Mouse (Mus musculus) embryonic fibroblast, embryonic 13.5 days (primary cell): ENCODE data around the gene Tas2r124.

Experiments
- CTCF ChIP-seq: IDR thresholded peaks from 2 replicates; pipeline ENCODE4 v1.5.1; 2011; ENCODE audit warnings: mild to moderate bottlenecking, control low read depth, low read length, moderate library complexity, borderline replicate concordance; ENCODE audit not compliant: insufficient read depth
- POLR2A ChIP-seq: IDR thresholded peaks from 2 replicates; pipeline ENCODE4 v1.6.1; 2011; ENCODE audit warnings: low read depth, mild to moderate bottlenecking, control low read depth, low read length, moderate library complexity

DNA sequence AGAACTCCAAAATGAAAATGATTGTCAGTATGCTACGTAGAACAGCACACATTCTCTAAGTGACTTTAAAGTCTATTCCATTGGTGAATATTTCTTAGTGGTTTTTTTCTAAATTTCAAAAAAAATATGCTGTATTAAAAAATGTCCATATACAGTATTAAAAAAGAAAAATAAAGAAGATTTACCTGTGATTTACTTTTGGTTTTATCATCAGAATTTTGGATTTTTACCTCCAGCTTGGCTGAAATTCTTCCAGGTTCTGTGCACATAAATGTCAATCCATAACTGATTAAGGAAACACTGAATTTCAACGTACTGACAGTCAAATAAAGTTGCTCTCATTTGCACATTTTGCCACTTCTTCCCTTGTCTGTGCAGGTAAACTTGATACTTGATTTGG, 16.6 kb upstream of the Tas2r124 start, which contains the start of gene Tas2r115:
- no peak for TF ChIP-seq CTCF
- no peak for TF ChIP-seq POLR2A
